10 mouse cellular contexts compared by ENCODE assay signal in genomic region chr8:114074122-114074521, GRCm38 (mm10). TPM values are rescaled to one million over a fixed set of nuclear protein-coding genes. Genes with fewer than 3 reads are reported as not detected.
A peak's percentile ranks its signal among the peaks of the same experiment; 100 is the strongest.
DNase-seq lines count a peak whose midpoint lies in the region; ATAC-seq and TF ChIP-seq lines count a peak whose summit lies in the region.
"Had no signal": no experiment of that assay in that cellular context is flagged by ENCODE, and none has a peak within 500 bp of the region (broad histone marks: within the 10 kb centered on the region; RNA-seq: fewer than 3 reads in every experiment).

No protein-coding gene starts in this region.

- TF ChIP-seq CTCF in intestine, postnatal 0 days (IDR thresholded peaks at IDR 0.05; ENCODE audit: low read depth), result peak; percentile 72
- TF ChIP-seq CTCF in MEL (IDR thresholded peaks at IDR 0.05 in 2 of 3, conservative IDR thresholded peaks at IDR 0.05 in 1 of 3; ENCODE audit: control insufficient read depth in 1 of 3, insufficient read depth in 1 of 3, low read depth in 2 of 3, low read length in 3 of 3, poor library complexity in 1 of 3, severe bottlenecking in 1 of 3), result peak; percentile 35 to 57 (median 41)
- TF ChIP-seq CTCF in cortical plate, adult 2 months (IDR thresholded peaks at IDR 0.05; ENCODE audit: extremely low read depth, insufficient read depth, low read length), result peak; percentile 34

- TF ChIP-seq EP300 in MEL (IDR thresholded peaks at IDR 0.05; ENCODE audit: low read depth in 1 of 2, low read length in 2 of 2), result no peak

- no peaks in the 10 kb centered on the region for H3K36me3 ChIP-seq in intestine, postnatal 0 days (ENCODE audit: control insufficient read depth, insufficient read depth)
- no peaks in the 10 kb centered on the region for H3K36me3 ChIP-seq in intestine, embryonic 16.5 days (ENCODE audit: control insufficient read depth, insufficient read depth, low read length)
- no peaks in the 10 kb centered on the region for H3K36me3 ChIP-seq in MEL (ENCODE audit: control insufficient read depth in 1 of 2, insufficient read depth in 2 of 2, low read length in 2 of 2)
- H3K36me3 ChIP-seq: lung, embryonic 15.5 days had no signal

- TF ChIP-seq RAD21 in MEL (IDR thresholded peaks at IDR 0.05; ENCODE audit: low read depth, low read length), result peak; percentile 22

- H3K27ac ChIP-seq in intestine, postnatal 0 days (ENCODE audit: low read depth, low read length), result no peak overlapping the region
- no peak overlapping the region for H3K27ac ChIP-seq in intestine, embryonic 16.5 days (ENCODE audit: low read length)
- H3K27ac ChIP-seq in MEL (ENCODE audit: control insufficient read depth, low read depth, low read length), result no peak overlapping the region
- H3K27ac ChIP-seq in cortical plate, adult 2 months (ENCODE audit: insufficient read depth, low read length), result no peak overlapping the region
- H3K27ac ChIP-seq: lung, embryonic 15.5 days had no signal

- H3K9me3 ChIP-seq in intestine, postnatal 0 days (ENCODE audit: control insufficient read depth), result no peaks in the 10 kb centered on the region
- H3K9me3 ChIP-seq in intestine, embryonic 16.5 days (ENCODE audit: control insufficient read depth, low read length), result no peaks in the 10 kb centered on the region
- H3K9me3 ChIP-seq in MEL (replicated peaks; ENCODE audit: insufficient read depth, low read length), result no peaks in the 10 kb centered on the region
- H3K9me3 ChIP-seq: lung, embryonic 15.5 days had no signal

- H3K27me3 ChIP-seq in intestine, postnatal 0 days (replicated peaks; ENCODE audit: control insufficient read depth, insufficient read depth, low read length), result no peaks in the 10 kb centered on the region
- no peaks in the 10 kb centered on the region for H3K27me3 ChIP-seq in intestine, embryonic 16.5 days (replicated peaks; ENCODE audit: control insufficient read depth, insufficient read depth, low read length)
- H3K27me3 ChIP-seq in MEL (ENCODE audit: control insufficient read depth in 1 of 2, insufficient read depth in 2 of 2, low read length in 2 of 2), result no peaks in the 10 kb centered on the region
- H3K27me3 ChIP-seq: lung, embryonic 15.5 days had no signal

- TF ChIP-seq POLR2A in MEL (IDR thresholded peaks at IDR 0.05; ENCODE audit: control insufficient read depth in 1 of 2, insufficient read depth in 1 of 2, low read depth in 1 of 2, low read length in 2 of 2, poor library complexity in 1 of 2), result no peak
- no peak for TF ChIP-seq POLR2A in cortical plate, adult 2 months (IDR thresholded peaks at IDR 0.05; ENCODE audit: extremely low read depth, insufficient read depth, low read length)

- H3K4me1 ChIP-seq in intestine, postnatal 0 days (replicated peaks; ENCODE audit: control insufficient read depth, insufficient read depth, low read length), result no peaks in the 10 kb centered on the region
- no peaks in the 10 kb centered on the region for H3K4me1 ChIP-seq in intestine, embryonic 16.5 days (ENCODE audit: control insufficient read depth, insufficient read depth, low read length)
- no peaks in the 10 kb centered on the region for H3K4me1 ChIP-seq in MEL (ENCODE audit: control insufficient read depth in 1 of 2, insufficient read depth in 2 of 2, low read length in 2 of 2)
- no peaks in the 10 kb centered on the region for H3K4me1 ChIP-seq in cortical plate, adult 2 months (ENCODE audit: control insufficient read depth, insufficient read depth, low read length)
- H3K4me1 ChIP-seq: lung, embryonic 15.5 days had no signal

- no peak overlapping the region for H3K4me3 ChIP-seq in intestine, postnatal 0 days (ENCODE audit: low read depth, low read length)
- H3K4me3 ChIP-seq in intestine, embryonic 16.5 days (ENCODE audit: low read length), result no peak overlapping the region
- no peak overlapping the region for H3K4me3 ChIP-seq in MEL (ENCODE audit: control insufficient read depth in 1 of 2, insufficient read depth in 1 of 2, low read depth in 2 of 2, low read length in 2 of 2)
- no peak overlapping the region for H3K4me3 ChIP-seq in cortical plate, adult 2 months (ENCODE audit: insufficient read depth, low read length)
- H3K4me3 ChIP-seq: erythroblast, embryonic 14.5 days; lung, embryonic 15.5 days had no signal

- H3K79me2 ChIP-seq in MEL (ENCODE audit: control insufficient read depth, insufficient read depth, low read length, poor library complexity), result no peaks in the 10 kb centered on the region

- DNase-seq in B cell, adult 2 months, result peak; percentile 21 to 35
- DNase-seq in MEL (ENCODE audit: low read depth, low spot score), result peak; percentile 22
- no peak for DNase-seq in MN1 (ENCODE audit: low spot score)
- no peak for DNase-seq in right cerebral cortex, postnatal 25 days

- H3K4me2 ChIP-seq in intestine, postnatal 0 days (replicated peaks; ENCODE audit: low read depth), result no peak overlapping the region
- no peak overlapping the region for H3K4me2 ChIP-seq in intestine, embryonic 16.5 days (ENCODE audit: low read depth, low read length)
- H3K4me2 ChIP-seq: lung, embryonic 15.5 days had no signal

- WGBS in intestine, postnatal 0 days, result 74% methylated on average over 2 of the region's 2 CpGs
- WGBS in intestine, embryonic 16.5 days, result 80% methylated on average over 2 of the region's 2 CpGs

- ATAC-seq in intestine, postnatal 0 days, result no peak
- ATAC-seq in intestine, embryonic 16.5 days, result no peak
- ATAC-seq in megakaryocyte progenitor cell, adult 5-6 weeks (replicated peaks; ENCODE audit: poor library complexity), result peak; percentile 97

- no peak overlapping the region for H3K9ac ChIP-seq in intestine, postnatal 0 days (ENCODE audit: low read depth, low read length)
- H3K9ac ChIP-seq in intestine, embryonic 16.5 days (ENCODE audit: low read depth, low read length), result no peak overlapping the region
- no peak overlapping the region for H3K9ac ChIP-seq in MEL (ENCODE audit: control insufficient read depth, low read depth, low read length, poor library complexity, severe bottlenecking)
- H3K9ac ChIP-seq: lung, embryonic 15.5 days had no signal

TF ChIP-seq in MEL, 35 proteins besides CTCF, POLR2A, EP300 and RAD21:
- TF ChIP-seq SMC3 (IDR thresholded peaks at IDR 0.05; ENCODE audit: low read depth, low read length) (peak; percentile 49), NRF1 (IDR thresholded peaks at IDR 0.05; ENCODE audit: insufficient read depth, low read depth, low read length, poor library complexity, severe bottlenecking) (no peak)

RNA-seq across cellular contexts. Expression of gene Nudt7, which starts 59.2 kb away (rescaled TPM):
- 55.7 and 59.1 TPM in 2 replicates for polyA plus RNA-seq in intestine, postnatal 0 days (2015; fragmentation: Nextera tagmentation; extraction: Ambion mirVana)
- 35.0 and 40.0 TPM in 2 replicates for polyA plus RNA-seq in intestine, embryonic 16.5 days (2015; fragmentation: Nextera tagmentation; extraction: Ambion mirVana)
- not detected in 2 replicates for total RNA-seq in MEL (2012; rRNA removed)
- not detected for polyA plus RNA-seq in MEL (2012; ENCODE audit: insufficient read depth in 1 of 2, insufficient read length in 2 of 2, low read depth in 1 of 2, low replicate concordance in 2 of 2, missing spikeins in 1 of 2)
- polyA plus RNA-seq in cortical plate, adult 2 months (2012; rRNA removed), result 8.4 and 9.6 TPM in 2 replicates
- total RNA-seq in megakaryocyte progenitor cell, adult 5-6 weeks (2015), result 27.2 and 28.1 TPM in 2 replicates
- 11.7 and 15.5 TPM in 2 replicates for total RNA-seq in megakaryocyte progenitor cell, adult 5-6 weeks (2017)

Comparison
In these comparisons a context has a peak if more than half of its experiments do, and no peak if none do; other contexts are left out.
1. DNase-seq: peak in B cell, adult 2 months (2 of 2) and MEL (single experiment); none in MN1 (single experiment) and right cerebral cortex, postnatal 25 days (single experiment).
2. Peak in every context shown above with its lines, with median percentiles within 50 percentile points of each other: CTCF ChIP-seq.